ENCODE assay signal across 1 mouse cellular context in the genomic region with DNA sequence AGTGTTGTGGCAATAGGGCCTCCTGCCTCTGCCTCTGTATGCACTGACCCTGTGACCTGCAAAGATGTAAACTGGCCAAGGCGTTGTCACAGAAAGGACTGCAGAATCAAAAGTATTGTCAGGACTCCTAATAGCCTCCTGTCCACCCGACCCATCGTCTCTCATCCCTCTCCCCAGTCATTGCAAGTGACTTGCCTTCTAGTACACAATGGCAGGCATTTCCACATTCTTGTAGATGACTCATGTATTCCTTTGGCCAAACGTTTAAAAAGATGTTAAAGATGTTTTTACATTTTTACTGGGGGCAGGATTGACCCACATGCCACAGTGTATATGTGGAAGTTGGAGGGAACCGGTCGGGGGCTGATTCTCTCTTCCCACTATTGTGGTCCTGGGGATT.
TF ChIP-seq lines count a peak whose summit lies in the region.

No protein-coding gene starts in this region.

TF ChIP-seq in myocyte, 11 proteins besides CTCF, POLR2A, EP300 and RAD21 (continued from another document):
- TF ChIP-seq TCF12 (IDR thresholded peaks at IDR 0.05; ENCODE audit: insufficient read depth, poor library complexity, severe bottlenecking) (no peak), REST (IDR thresholded peaks at IDR 0.05; ENCODE audit: insufficient read depth, insufficient read length) (no peak), MAX (IDR thresholded peaks at IDR 0.05; ENCODE audit: low read depth) (no peak), MYOG (IDR thresholded peaks at IDR 0.05; ENCODE audit: control insufficient read depth in 1 of 3, insufficient read depth in 1 of 3, insufficient read length in 2 of 3, low read depth in 2 of 3) (no peak), E2F4 (IDR thresholded peaks at IDR 0.05; ENCODE audit: insufficient read depth) (no peak), MYOD1 (IDR thresholded peaks at IDR 0.05; ENCODE audit: control insufficient read depth in 1 of 3, insufficient read length in 2 of 3, low read depth in 2 of 3) (no peak)
